Mouse (Mus musculus) brown adipose tissue, adult 24 weeks (tissue): ENCODE measurements around the gene Tbc1d9b. TPM values are rescaled to one million over a fixed set of nuclear protein-coding genes. Genes with fewer than 3 reads are reported as not detected.

Experiments
- H3K27ac ChIP-seq: fragments of 200-500 bp; replicated peaks from 2 replicates; pipeline ENCODE4 v1.5.1; 2012; ENCODE audit warnings: low read depth, mild to moderate bottlenecking, low read length
- H3K4me1 ChIP-seq: fragments of 200-500 bp; 2 replicates; pipeline ENCODE4 v1.6.1; 2012; ENCODE audit warnings: low read length, mixed read lengths; ENCODE audit not compliant: control insufficient read depth, insufficient read depth, insufficient read length
- H3K4me3 ChIP-seq: fragments of 200-500 bp; 2 replicates; pipeline ENCODE4 v1.5.1; 2012; ENCODE audit warnings: low read depth, mild to moderate bottlenecking, low read length, moderate library complexity; ENCODE audit not compliant: insufficient read depth
- polyA plus RNA-seq: library from polyadenylated mRNA; stranded (reverse); fragments of >200 nt; gene quantifications from 2 replicates; pipeline ENCODE4 v1.2.4, GENCODE M21; 2012; ENCODE audit not compliant: missing spikeins, insufficient read depth, insufficient read length

The Tbc1d9b gene
- polyA plus RNA-seq, 1 experiment = 41.0 TPM

DNA sequence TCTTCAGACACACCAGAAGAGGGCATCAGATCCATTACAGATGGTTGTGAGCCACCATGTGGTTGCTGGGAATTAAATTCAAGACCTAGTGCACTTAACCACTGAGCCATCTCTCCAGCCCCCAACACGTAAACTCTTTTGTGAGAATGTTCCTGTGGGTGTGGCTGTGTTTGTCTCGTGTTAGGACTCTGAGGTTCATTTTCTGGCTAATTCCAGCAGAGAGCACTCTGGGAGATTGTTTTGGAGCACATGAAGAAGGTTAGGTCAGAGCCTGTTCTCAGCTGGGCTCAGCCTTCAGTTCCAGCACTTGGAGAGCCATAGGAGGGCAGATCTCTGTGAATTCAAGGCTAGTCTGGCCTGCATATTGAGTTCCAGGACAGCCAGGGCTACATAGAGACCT lies 88.6 kb downstream of the Tbc1d9b start:
- Histone ChIP-seq H3K4me1 (peaks cover 7% of the 10 kb centered on the region), H3K27ac (no peak overlapping the region), H3K4me3 (no peak overlapping the region)

Other genes starting within 250 kb of the Tbc1d9b start
- gene Rasgef1c, start 229.6 kb upstream of the Tbc1d9b start, polyA plus RNA-seq = 1.2 TPM in 1 of 2 replicates, not detected in the other
- gene Rnf130, start 106.0 kb upstream of the Tbc1d9b start, polyA plus RNA-seq = 78.5 and 97.9 TPM in 2 replicates
- gene Mrnip, start 43.0 kb downstream of the Tbc1d9b start, polyA plus RNA-seq = 3.0 and 6.3 TPM in 2 replicates
- gene Sqstm1, start 79.4 kb downstream of the Tbc1d9b start, polyA plus RNA-seq = 216 and 235 TPM in 2 replicates
- gene Mgat4b, start 79.5 kb downstream of the Tbc1d9b start, polyA plus RNA-seq = 57.6 and 60.6 TPM in 2 replicates
- gene Ltc4s, start 107.2 kb downstream of the Tbc1d9b start, polyA plus RNA-seq = 27.5 and 45.3 TPM in 2 replicates
- 3.9 and 5.5 TPM in 2 replicates for gene Maml1, start 160.9 kb downstream of the Tbc1d9b start, polyA plus RNA-seq
- 149 and 159 TPM in 2 replicates for gene Canx, start 194.3 kb downstream of the Tbc1d9b start, polyA plus RNA-seq
- gene Cby3, start 223.1 kb downstream of the Tbc1d9b start, polyA plus RNA-seq = not detected in 2 replicates
- gene Hnrnph1, start 245.6 kb downstream of the Tbc1d9b start, polyA plus RNA-seq = 115 and 183 TPM in 2 replicates